Mouse (Mus musculus): ENCODE measurements around the gene Cox8c. TPM values are rescaled to one million over a fixed set of nuclear protein-coding genes. Genes with fewer than 3 reads are reported as not detected.

Gene Cox8c
- polyA plus RNA-seq (2012; fragmentation: generic; extraction: Trizol) = not detected

- Histone ChIP-seq H3K4me3 (no peak within 1 kb of the TSS), H3K79me2 (ENCODE audit: control insufficient read depth, insufficient read depth) (no peaks in the 10 kb centered on the region), H3ac (ENCODE audit: control insufficient read depth, insufficient read length) (no peak within 1 kb of the TSS)
These were observed at the start of gene Cox8c for GRCm38 (mm10) chr12:102899091-102899490. Cox8c (plus strand) TSS chr12:102899316.

GRCm38 (mm10) chr12:102860806-102861205 lies 38.3 kb upstream of the Cox8c start:
- no peaks in the 10 kb centered on the region for H3K36me3 ChIP-seq (ENCODE audit: control insufficient read depth, insufficient read depth)

More at GRCm38 (mm10) chr12:102899091-102899490, at the start of gene Cox8c:
- Histone ChIP-seq H3K36me3 (ENCODE audit: control insufficient read depth, insufficient read depth) (no peaks in the 10 kb centered on the region), H3K4me2 (ENCODE audit: low read depth) (no peak within 1 kb of the TSS), H3K27me3 (ENCODE audit: control insufficient read depth, insufficient read depth, insufficient read length) (peaks cover 17% of the 10 kb centered on the region)
- no peak for TF ChIP-seq MAX (IDR thresholded peaks at IDR 0.05; ENCODE audit: low read depth)

GRCm38 (mm10) chr12:102869802-102870201 lies 29.3 kb upstream of the Cox8c start:
- TF ChIP-seq TCF3 (IDR thresholded peaks at IDR 0.05; ENCODE audit: insufficient read length, low read depth) (no peak), E2F4 (IDR thresholded peaks at IDR 0.05; ENCODE audit: insufficient read depth) (no peak), SRF (IDR thresholded peaks at IDR 0.05; ENCODE audit: control insufficient read depth, insufficient read length, low read depth) (no peak), TCF12 (IDR thresholded peaks at IDR 0.05; ENCODE audit: insufficient read depth, poor library complexity, severe bottlenecking) (no peak), REST (IDR thresholded peaks at IDR 0.05; ENCODE audit: insufficient read depth, insufficient read length) (no peak), POLR2AphosphoS2 (IDR thresholded peaks at IDR 0.05; ENCODE audit: insufficient read length, low read depth) (no peak), MYOD1 (IDR thresholded peaks at IDR 0.05; ENCODE audit: control insufficient read depth in 1 of 3, insufficient read length in 2 of 3, low read depth in 2 of 3) (no peak), USF1 (IDR thresholded peaks at IDR 0.05; ENCODE audit: low read depth) (no peak), MAX (IDR thresholded peaks at IDR 0.05; ENCODE audit: low read depth) (no peak)
- H3K27me3 ChIP-seq (ENCODE audit: control insufficient read depth, insufficient read depth, insufficient read length) = no peaks in the 10 kb centered on the region
- peaks cover 76% of the 10 kb centered on the region for H3K79me2 ChIP-seq (ENCODE audit: control insufficient read depth, insufficient read depth)
- H3K36me3 ChIP-seq (ENCODE audit: control insufficient read depth, insufficient read depth) = no peaks in the 10 kb centered on the region
- H3ac ChIP-seq (ENCODE audit: control insufficient read depth, insufficient read length) = no peak overlapping the region
- H3K4me3 ChIP-seq = no peak overlapping the region
- H3K4me2 ChIP-seq (ENCODE audit: low read depth) = no peak overlapping the region

More at GRCm38 (mm10) chr12:102860806-102861205, 38.3 kb upstream of the Cox8c start:
- no peak overlapping the region for H3K4me2 ChIP-seq (ENCODE audit: low read depth)
- TF ChIP-seq MYOD1 (IDR thresholded peaks at IDR 0.05; ENCODE audit: control insufficient read depth in 1 of 3, insufficient read length in 2 of 3, low read depth in 2 of 3) = no peak
- TF ChIP-seq CEBPB (IDR thresholded peaks at IDR 0.05; ENCODE audit: insufficient read depth, poor library complexity, severe bottlenecking) = no peak
- H3K79me2 ChIP-seq (ENCODE audit: control insufficient read depth, insufficient read depth) = peaks cover 92% of the 10 kb centered on the region
- H3ac ChIP-seq (ENCODE audit: control insufficient read depth, insufficient read length) = no peak overlapping the region
- H3K4me3 ChIP-seq = no peak overlapping the region
- H3K27me3 ChIP-seq (ENCODE audit: control insufficient read depth, insufficient read depth, insufficient read length) = no peaks in the 10 kb centered on the region

- Histone ChIP-seq H3K4me3 (no peak overlapping the region), H3K36me3 (ENCODE audit: control insufficient read depth, insufficient read depth) (no peaks in the 10 kb centered on the region), H3K79me2 (ENCODE audit: control insufficient read depth, insufficient read depth) (peaks cover 78% of the 10 kb centered on the region), H3K4me2 (ENCODE audit: low read depth) (no peak overlapping the region), H3K27me3 (ENCODE audit: control insufficient read depth, insufficient read depth, insufficient read length) (no peaks in the 10 kb centered on the region), H3ac (ENCODE audit: control insufficient read depth, insufficient read length) (no peak overlapping the region)
- TF ChIP-seq MYOG (IDR thresholded peaks at IDR 0.05; ENCODE audit: control insufficient read depth in 1 of 3, insufficient read depth in 1 of 3, insufficient read length in 2 of 3, low read depth in 2 of 3) (no peak), MYOD1 (IDR thresholded peaks at IDR 0.05; ENCODE audit: control insufficient read depth in 1 of 3, insufficient read length in 2 of 3, low read depth in 2 of 3) (no peak), E2F4 (IDR thresholded peaks at IDR 0.05; ENCODE audit: insufficient read depth) (no peak), POLR2A (IDR thresholded peaks at IDR 0.05; ENCODE audit: insufficient read length, low read depth) (no peak), POLR2AphosphoS2 (IDR thresholded peaks at IDR 0.05; ENCODE audit: insufficient read length, low read depth) (no peak), CEBPB (IDR thresholded peaks at IDR 0.05; ENCODE audit: insufficient read depth, poor library complexity, severe bottlenecking) (no peak), REST (IDR thresholded peaks at IDR 0.05; ENCODE audit: insufficient read depth, insufficient read length) (no peak), SRF (IDR thresholded peaks at IDR 0.05; ENCODE audit: control insufficient read depth, insufficient read length, low read depth) (no peak), TCF3 (IDR thresholded peaks at IDR 0.05; ENCODE audit: insufficient read length, low read depth) (no peak), MAX (IDR thresholded peaks at IDR 0.05; ENCODE audit: low read depth) (no peak), TCF12 (IDR thresholded peaks at IDR 0.05; ENCODE audit: insufficient read depth, poor library complexity, severe bottlenecking) (no peak), USF1 (IDR thresholded peaks at IDR 0.05; ENCODE audit: low read depth) (no peak)
These were observed 28.6 kb upstream of the Cox8c start for GRCm38 (mm10) chr12:102870527-102870926.

GRCm38 (mm10) chr12:102877301-102878030 lies 21.6 kb upstream of the Cox8c start:
- Histone ChIP-seq H3K27me3 (ENCODE audit: control insufficient read depth, insufficient read depth, insufficient read length) (peaks cover 4% of the 10 kb centered on the region), H3K4me3 (peak overlapping the region; percentile 70)

More at GRCm38 (mm10) chr12:102877301-102878030, 21.6 kb upstream of the Cox8c start:
- H3K79me2 ChIP-seq (ENCODE audit: control insufficient read depth, insufficient read depth) = peaks cover 50% of the 10 kb centered on the region
- H3ac ChIP-seq (ENCODE audit: control insufficient read depth, insufficient read length) = peak overlapping the region; percentile 86
- TF ChIP-seq E2F4 (IDR thresholded peaks at IDR 0.05; ENCODE audit: insufficient read depth) (no peak), POLR2A (IDR thresholded peaks at IDR 0.05; ENCODE audit: insufficient read length, low read depth) (peak; percentile 12)
- H3K4me2 ChIP-seq (ENCODE audit: low read depth) = peak overlapping the region; percentile 78
- no peaks in the 10 kb centered on the region for H3K36me3 ChIP-seq (ENCODE audit: control insufficient read depth, insufficient read depth)
